Mouse (Mus musculus) forebrain, embryonic 11.5 days (tissue): Measurements from ENCODE around the gene Hdgf. TPM values are rescaled to one million over a fixed set of nuclear protein-coding genes. Genes with fewer than 3 reads are reported as not detected.
A peak's percentile ranks its signal among the peaks of the same experiment; 100 is the strongest.
"Not testable (repeated sequence)": the region's sequence is repeated elsewhere in the genome, so short reads cannot be mapped to it uniquely, and the experiment has no call there.

Source experiments
- ATAC-seq: fragments of 200-750 bp; cut with Nextera tagmentation; replicated peaks from 2 replicates; pipeline ENCODE4 v1.8.0; 2017; ENCODE audit warnings: moderate TSS enrichment; ENCODE audit not compliant: low FRiP score
- DNase-seq: peaks from one replicate; pipeline ENCODE4 v3.0.0-alpha.2; 2017; ENCODE audit warnings: low spot score
- H3K27ac ChIP-seq: fragments of 300-500 bp; sonication (generic); 2 replicates; pipeline ENCODE4 v1.5.1; 2014; ENCODE audit warnings: low read depth, low read length
- H3K27me3 ChIP-seq: fragments of 300-500 bp; sonication (generic); 2 replicates; pipeline ENCODE4 v1.6.1; 2014; ENCODE audit warnings: mild to moderate bottlenecking, low read length, mixed read lengths; ENCODE audit not compliant: control insufficient read depth, insufficient read depth
- H3K36me3 ChIP-seq: fragments of 300-500 bp; sonication (generic); 2 replicates; pipeline ENCODE4 v1.6.1; 2014; ENCODE audit warnings: mild to moderate bottlenecking, low read length, moderate library complexity, mixed read lengths; ENCODE audit not compliant: control insufficient read depth, insufficient read depth
- H3K4me1 ChIP-seq: fragments of 300-500 bp; sonication (generic); replicated peaks from 2 replicates; pipeline ENCODE4 v1.6.1; 2014; ENCODE audit warnings: low read length, mixed read lengths; ENCODE audit not compliant: control insufficient read depth, insufficient read depth
- H3K4me2 ChIP-seq: fragments of 300-500 bp; sonication (generic); 2 replicates; pipeline ENCODE4 v1.6.1; 2014; ENCODE audit warnings: low read depth, mild to moderate bottlenecking, low read length, moderate library complexity, mixed read lengths; ENCODE audit not compliant: severe bottlenecking
- H3K4me3 ChIP-seq: fragments of 300-500 bp; sonication (generic); 2 replicates; pipeline ENCODE4 v1.5.1; 2014; ENCODE audit warnings: low read depth, low read length
- H3K9ac ChIP-seq: fragments of 300-500 bp; sonication (generic); 2 replicates; pipeline ENCODE4 v1.6.1; 2014; ENCODE audit warnings: low read length
- H3K9me3 ChIP-seq: fragments of 300-500 bp; sonication (generic); 2 replicates; pipeline ENCODE4 v1.6.1; 2016; ENCODE audit warnings: low read length, mixed read lengths; ENCODE audit not compliant: control insufficient read depth
- WGBS: fragments of 180-500 bp; shearing (Covaris S2); extraction: QIAGEN DNeasy Blood & Tissue Kit; methylation state at CpG from one replicate; pipeline ENCODE4 v1.1.7; 2014; 5-methylcytosine and 5-hydroxymethylcytosine counted together
- polyA plus RNA-seq: library from polyadenylated mRNA; unstranded; fragments of >200 nt; fragmentation: Nextera tagmentation; extraction: Ambion mirVana; gene quantifications from 2 replicates; pipeline ENCODE4 v1.2.1, GENCODE M21; 2014

Hdgf gene
- polyA plus RNA-seq, 1 experiment from 2014 or later, result 325 TPM

- Histone ChIP-seq H3K27me3 (no peaks in the 10 kb centered on the region), H3K4me1 (peaks cover 5% of the 10 kb centered on the region; the same call in 1 of the 2 replicates), H3K4me2 (peak overlapping the region; percentile 38), H3K9ac (peak overlapping the region; percentile 13; the same call in 1 of the 2 replicates), H3K36me3 (peaks cover 3% of the 10 kb centered on the region; the same call in 1 of the 2 replicates), H3K9me3 (no peaks in the 10 kb centered on the region; the same call in 1 of the 2 replicates), H3K27ac (no peak overlapping the region), H3K4me3 (peak overlapping the region; percentile 97)
- WGBS, result 11% methylated on average over 10 of the region's 10 CpGs
- DNase-seq (peak; percentile 61), ATAC-seq (peak; percentile 18; the same call in 1 of the 2 replicates)
Observed at GRCm38 (mm10) chr3:87886004-87886365, 20.1 kb upstream of the Hdgf start.

DNA sequence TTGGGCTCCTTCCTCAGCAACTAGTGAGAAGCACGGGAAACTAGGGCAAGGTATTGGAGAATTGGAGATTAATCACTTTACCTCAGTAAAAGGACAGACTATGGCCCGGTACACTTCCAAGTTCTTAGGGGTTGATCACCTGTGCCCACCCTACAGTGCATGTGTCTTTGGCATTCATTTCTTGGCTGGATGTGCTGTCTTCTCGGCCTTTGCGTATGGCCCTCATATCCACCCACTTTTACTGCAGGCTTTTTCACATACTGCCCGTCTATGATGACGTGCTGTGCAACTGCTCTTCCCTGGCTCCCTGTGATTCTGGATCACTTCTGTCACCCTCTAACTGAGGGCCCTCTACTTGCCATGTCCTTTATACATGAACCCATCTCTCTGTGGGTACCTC is 19.7 kb upstream of the Hdgf start:
- no peak overlapping the region for H3K9ac ChIP-seq
- peaks cover 5% of the 10 kb centered on the region; the same call in 1 of the 2 replicates for H3K4me1 ChIP-seq
- H3K27me3 ChIP-seq, result no peaks in the 10 kb centered on the region
- no peak overlapping the region for H3K27ac ChIP-seq
- ATAC-seq, result no peak
- no peak overlapping the region for H3K4me2 ChIP-seq
- WGBS, result 90% methylated on average over 6 of the region's 6 CpGs
- no peaks in the 10 kb centered on the region; the same call in 1 of the 2 replicates for H3K9me3 ChIP-seq
- H3K4me3 ChIP-seq, result no peak overlapping the region
- DNase-seq, result no peak
- peaks cover under 1% of the 10 kb centered on the region; the same call in 1 of the 2 replicates for H3K36me3 ChIP-seq

DNA sequence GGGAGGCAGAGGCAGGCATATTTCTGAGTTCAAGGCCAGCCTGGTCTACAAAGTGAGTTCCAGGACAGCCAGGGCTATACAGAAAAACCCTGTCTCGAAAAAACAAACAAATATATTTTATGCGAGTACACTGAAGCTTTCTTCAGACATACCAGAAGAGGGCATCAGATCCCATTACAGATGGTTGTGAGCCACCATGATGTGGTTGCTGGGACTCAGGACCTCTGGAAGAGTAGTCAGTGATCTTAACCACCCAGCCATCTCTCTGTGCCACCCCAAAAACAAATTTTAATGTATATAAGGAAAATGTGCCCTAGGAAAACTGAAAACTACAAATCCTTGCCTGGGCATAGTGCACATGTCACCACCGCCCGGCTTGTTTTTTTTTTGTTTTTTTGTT is 18.7 kb upstream of the Hdgf start:
- H3K9me3 ChIP-seq, H3K36me3 ChIP-seq, DNase-seq, H3K9ac ChIP-seq, H3K4me3 ChIP-seq, ATAC-seq, H3K27ac ChIP-seq, H3K4me1 ChIP-seq, H3K4me2 ChIP-seq, H3K27me3 ChIP-seq: not testable (repeated sequence)
- WGBS, result 80% methylated on average over 4 of the region's 4 CpGs

GRCm38 (mm10) chr3:87891481-87891880 is 14.6 kb upstream of the Hdgf start:
- H3K4me1 ChIP-seq, result no peaks in the 10 kb centered on the region
- H3K27me3 ChIP-seq, result no peaks in the 10 kb centered on the region
- no peak overlapping the region for H3K4me3 ChIP-seq
- H3K9me3 ChIP-seq, result no peaks in the 10 kb centered on the region; the same call in 1 of the 2 replicates
- no peak overlapping the region for H3K9ac ChIP-seq
- no peaks in the 10 kb centered on the region for H3K36me3 ChIP-seq
- ATAC-seq (no peak), DNase-seq (no peak)
- no peak overlapping the region for H3K27ac ChIP-seq
- no peak overlapping the region for H3K4me2 ChIP-seq
- 43% methylated on average over 3 of the region's 3 CpGs for WGBS

GRCm38 (mm10) chr3:87893367-87893905 is 12.7 kb upstream of the Hdgf start:
- DNase-seq (no peak), ATAC-seq (no peak)
- Histone ChIP-seq H3K4me2 (no peak overlapping the region), H3K9me3 (no peaks in the 10 kb centered on the region), H3K36me3 (no peaks in the 10 kb centered on the region), H3K27me3 (no peaks in the 10 kb centered on the region), H3K9ac (no peak overlapping the region), H3K27ac (no peak overlapping the region), H3K4me3 (no peak overlapping the region), H3K4me1 (no peaks in the 10 kb centered on the region)
- 69% methylated on average over 3 of the region's 3 CpGs for whole genome bisulfite sequencing

DNA sequence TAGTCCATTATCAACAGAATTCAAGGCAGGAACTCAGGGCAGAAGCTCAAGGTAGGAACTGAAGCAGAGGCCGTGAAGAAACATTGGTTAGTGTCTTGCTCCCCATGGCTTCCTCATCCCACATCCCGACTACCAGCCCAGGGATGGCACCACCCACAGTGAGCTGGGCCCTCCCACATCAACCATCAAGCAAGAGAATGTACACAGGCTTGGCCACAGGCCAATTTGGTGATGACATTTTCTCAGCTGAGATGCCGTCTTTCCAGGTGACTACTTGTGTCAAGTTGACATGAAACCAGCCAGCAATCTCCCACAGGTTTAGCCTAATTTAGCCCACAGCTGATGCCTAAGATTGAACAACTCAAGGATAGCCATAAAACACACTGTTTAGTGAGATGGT is 6.9 kb upstream of the Hdgf start:
- H3K4me1 ChIP-seq, result no peaks in the 10 kb centered on the region
- no peak overlapping the region for H3K27ac ChIP-seq
- H3K4me2 ChIP-seq, result no peak overlapping the region
- H3K4me3 ChIP-seq, result no peak overlapping the region
- H3K9ac ChIP-seq, result no peak overlapping the region
- no peaks in the 10 kb centered on the region for H3K9me3 ChIP-seq
- DNase-seq, result no peak
- no peaks in the 10 kb centered on the region for H3K36me3 ChIP-seq
- H3K27me3 ChIP-seq, result no peaks in the 10 kb centered on the region
- ATAC-seq, result no peak
- WGBS, result 82% methylated on average over 3 of the region's 3 CpGs

DNA sequence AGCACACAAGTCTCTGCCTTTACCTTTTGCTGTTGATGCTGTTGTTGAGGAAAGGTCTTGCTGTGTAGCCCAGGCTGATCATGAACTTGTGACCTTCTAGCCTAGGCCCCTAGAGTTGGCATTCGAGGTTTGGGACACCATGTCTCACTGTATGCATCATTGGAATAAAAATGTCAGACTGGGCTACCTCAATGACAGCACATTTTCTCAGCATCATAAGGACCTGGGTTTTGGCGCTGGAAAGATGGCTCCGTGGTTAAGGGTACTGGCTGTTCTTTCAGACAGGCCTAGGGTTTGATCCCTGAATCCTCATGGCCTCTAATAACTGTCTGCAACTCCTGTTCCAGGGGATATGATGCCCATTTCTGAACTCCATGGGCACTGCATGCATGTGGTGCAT is 6.3 kb upstream of the Hdgf start:
- no peak overlapping the region for H3K27ac ChIP-seq
- 84% methylated on average over 3 of the region's 3 CpGs for WGBS
- no peak overlapping the region for H3K9ac ChIP-seq
- H3K36me3 ChIP-seq, result no peaks in the 10 kb centered on the region
- H3K27me3 ChIP-seq, result no peaks in the 10 kb centered on the region
- no peak overlapping the region for H3K4me3 ChIP-seq
- no peak overlapping the region for H3K4me2 ChIP-seq
- ATAC-seq (no peak), DNase-seq (no peak)
- H3K4me1 ChIP-seq, result no peaks in the 10 kb centered on the region
- no peaks in the 10 kb centered on the region for H3K9me3 ChIP-seq

DNA sequence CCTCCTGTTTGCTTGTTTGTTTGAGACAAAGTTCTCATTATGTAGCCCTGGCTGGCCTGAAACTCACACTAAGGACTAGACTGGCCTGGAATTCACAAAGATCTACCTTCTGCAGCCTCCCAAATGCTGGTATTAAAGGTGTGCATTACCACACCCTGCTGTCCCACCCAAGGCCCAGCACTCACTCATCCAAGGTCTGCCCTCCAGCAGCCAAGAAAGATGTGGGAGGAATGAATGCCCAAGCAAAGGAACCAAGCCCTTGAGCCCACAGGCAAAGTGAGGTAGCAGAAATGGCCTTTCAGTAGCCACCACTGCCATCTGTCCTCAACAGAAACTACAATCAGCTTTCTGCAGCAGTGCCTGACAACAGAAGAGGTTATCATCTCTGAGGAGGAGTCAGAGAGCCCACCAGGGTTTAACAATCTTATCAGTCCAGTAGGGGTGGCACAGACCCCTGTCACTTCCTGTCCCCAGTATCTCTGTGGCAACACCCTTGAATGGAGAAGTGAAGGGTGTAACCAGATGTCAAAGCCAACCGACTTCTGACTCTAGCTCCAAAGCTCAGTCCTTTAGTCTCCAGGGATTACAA is 5.0 kb upstream of the Hdgf start:
- 76% methylated on average over 1 of the region's 1 CpGs for WGBS
- ATAC-seq (no peak), DNase-seq (no peak)
- H3K9me3 ChIP-seq, result no peaks in the 10 kb centered on the region
- no peak overlapping the region for H3K27ac ChIP-seq
- H3K4me2 ChIP-seq, result no peak overlapping the region
- H3K4me1 ChIP-seq, result no peaks in the 10 kb centered on the region
- H3K36me3 ChIP-seq, result no peaks in the 10 kb centered on the region
- H3K4me3 ChIP-seq, result no peak overlapping the region
- no peak overlapping the region for H3K9ac ChIP-seq
- no peaks in the 10 kb centered on the region for H3K27me3 ChIP-seq

- 93% methylated on average over 5 of the region's 6 CpGs for WGBS
- H3K36me3 ChIP-seq, H3K4me3 ChIP-seq, H3K4me1 ChIP-seq, H3K27me3 ChIP-seq, H3K9me3 ChIP-seq, H3K9ac ChIP-seq, H3K27ac ChIP-seq, DNase-seq, ATAC-seq, H3K4me2 ChIP-seq: not testable (repeated sequence)
Observed at GRCm38 (mm10) chr3:87901959-87902358, 4.2 kb upstream of the Hdgf start.
